Mouse (Mus musculus) thymus, postnatal 10 days (tissue): ENCODE results near the gene Zc3h18.

Experiments used
- DNase-seq, 2 experiments: peaks; one replicate each; pipeline ENCODE4 v3.0.0; 2021; ENCODE audit warnings: low spot score in 2 of 2

Gene Zc3h18

DNA sequence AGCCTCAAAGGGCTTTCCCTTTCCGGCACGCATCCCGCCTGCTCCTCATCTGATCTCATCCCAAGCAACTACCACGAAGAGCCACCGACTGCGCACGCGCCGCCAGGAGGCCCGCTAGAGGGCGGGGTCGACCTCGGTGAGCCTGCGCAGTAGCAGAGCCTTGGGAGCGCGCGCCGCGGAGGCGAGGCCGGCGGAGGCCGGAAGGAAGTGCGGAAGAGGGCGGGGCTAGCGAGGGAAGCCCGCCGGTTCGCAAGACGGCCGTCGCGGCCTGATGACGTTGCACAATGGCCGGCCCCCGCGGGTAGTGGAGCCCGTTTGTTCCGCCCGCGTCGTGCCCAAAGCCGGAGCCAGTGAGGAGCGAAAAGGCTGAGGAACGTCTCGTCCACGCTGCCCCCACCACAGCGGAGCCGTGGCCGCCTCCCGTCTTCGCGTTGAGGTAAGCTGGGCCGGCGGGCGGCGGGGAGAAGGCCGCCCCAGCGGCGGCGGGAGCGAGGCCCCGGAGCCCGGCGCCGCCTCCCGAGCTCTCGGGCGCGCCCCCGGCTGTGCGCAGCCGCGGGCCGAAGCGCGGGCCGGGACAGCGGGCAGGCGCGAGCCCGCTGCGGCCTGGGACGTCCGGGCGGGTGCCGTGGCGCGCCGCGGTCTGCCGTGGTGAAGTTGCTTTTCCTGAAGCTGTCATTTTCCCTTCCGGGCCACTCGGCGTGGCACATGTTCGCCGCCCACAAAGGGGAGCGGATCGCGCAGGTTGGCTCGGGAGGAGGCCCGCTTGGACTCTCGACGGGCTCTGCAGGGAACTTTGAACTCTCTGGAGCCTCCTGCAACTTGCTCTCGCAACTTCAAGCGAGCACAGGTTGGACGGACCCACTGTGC lies at the start of gene Zc3h18:
Gene Zc3h18, plus strand, starts transcription at position 245 of the 867 bp plus-strand sequence.
- DNase-seq: peak; percentile 98 to 100

DNA sequence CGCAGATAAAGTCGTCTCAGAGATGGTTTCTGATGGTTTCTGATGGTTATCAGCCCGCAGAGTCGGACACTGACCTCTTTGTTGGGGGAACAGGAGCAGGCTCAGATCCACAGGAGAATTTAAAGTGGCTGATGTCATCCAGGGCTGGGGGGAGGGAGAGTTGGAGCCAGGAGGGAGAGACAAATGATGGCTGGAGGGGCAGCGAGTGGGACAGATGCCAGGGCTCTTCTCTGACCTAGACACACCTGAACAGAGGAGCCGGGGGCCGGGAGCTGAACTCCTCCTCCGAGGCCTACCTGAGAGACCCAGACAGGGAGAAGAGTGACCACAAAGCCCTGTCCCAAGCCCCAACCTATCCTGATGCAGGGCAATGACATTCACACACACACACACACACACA lies 47.3 kb upstream of the Zc3h18 start:
- DNase-seq: no peak

DNA sequence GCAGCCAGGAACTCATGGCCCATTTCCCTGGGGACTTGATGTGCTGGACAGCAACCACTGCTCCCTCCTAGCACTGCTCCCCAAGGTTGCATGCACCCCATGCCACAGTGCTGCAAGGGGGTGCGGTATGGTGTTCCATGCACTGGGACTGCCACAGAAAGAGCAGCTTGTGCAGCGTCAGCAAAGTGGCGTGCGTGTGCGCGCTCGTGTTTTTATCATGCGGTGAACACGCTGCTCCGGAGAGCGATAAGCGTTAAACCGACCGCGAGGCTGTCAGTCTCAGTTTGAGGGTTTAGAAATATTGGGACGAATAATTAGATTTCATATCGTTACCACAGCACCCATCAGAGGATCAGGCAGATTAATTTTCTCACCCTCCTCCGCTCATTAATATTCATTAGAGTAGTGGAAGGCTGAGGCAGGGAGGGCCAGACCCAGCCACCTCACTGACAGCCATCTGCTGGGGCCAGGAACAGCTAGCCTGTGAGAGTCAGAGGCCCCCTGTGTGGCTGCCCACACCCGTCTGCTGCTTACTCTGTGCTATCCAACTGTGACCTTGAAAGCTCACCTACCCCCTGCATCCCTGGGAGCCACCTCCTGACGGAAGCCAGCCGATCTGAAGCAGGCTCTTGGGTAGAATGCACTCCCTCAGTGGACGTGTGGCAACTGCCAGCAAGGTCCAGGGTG lies 46.7 kb upstream of the Zc3h18 start:
- no peak for DNase-seq

DNA sequence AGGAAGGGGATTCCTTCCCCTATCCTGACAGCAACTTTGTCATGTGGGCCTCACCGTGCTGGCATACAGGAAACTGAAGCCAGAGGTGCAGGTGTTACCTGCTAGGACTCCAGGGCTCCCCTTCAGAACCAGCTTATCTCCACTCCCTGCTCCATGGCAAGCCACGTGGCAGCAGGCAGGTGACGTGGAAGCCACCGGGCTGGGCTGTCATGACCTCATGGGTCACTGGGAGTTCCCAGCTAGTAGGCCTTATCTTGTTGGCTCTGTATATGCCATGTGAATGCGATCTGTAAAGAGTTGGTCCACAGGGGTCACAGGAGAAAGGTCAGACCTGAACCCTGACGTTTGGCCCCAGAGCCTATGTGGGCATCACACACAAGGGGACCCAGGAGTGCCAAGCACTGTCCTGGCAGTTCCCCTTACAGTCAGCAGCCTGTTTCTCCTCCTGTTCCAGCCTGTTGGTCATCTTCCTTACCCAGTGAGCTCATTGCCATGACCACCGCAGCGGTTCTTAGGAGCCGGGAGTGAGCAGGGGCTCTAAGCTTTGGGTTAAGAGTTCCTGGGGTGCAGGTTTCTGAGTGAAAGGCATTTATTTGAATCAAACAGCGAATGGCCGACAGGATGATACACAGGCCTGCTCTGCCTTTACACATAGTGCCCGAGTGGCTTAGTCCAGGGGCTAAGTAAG lies 45.8 kb upstream of the Zc3h18 start:
- no peak for DNase-seq

DNA sequence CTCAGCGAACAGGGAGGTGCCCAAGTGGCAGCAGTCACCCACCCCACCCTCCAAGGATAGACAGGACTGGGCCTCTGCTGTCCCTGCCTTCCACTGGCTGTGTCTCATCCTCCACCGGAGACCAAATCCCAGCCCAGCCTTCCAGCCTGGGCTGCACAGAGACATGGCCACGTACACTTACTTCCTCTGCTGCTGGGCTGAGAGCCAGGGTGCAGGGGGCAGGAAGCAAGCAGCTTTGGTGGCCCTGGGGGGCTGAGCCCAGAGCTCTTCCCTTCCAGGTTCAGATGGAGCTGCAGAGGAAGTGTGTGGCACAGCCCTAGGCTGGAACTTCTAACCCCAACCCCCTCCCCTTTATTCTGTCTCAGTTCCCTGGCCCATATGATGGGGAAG lies 45.3 kb upstream of the Zc3h18 start:
- DNase-seq: no peak

DNA sequence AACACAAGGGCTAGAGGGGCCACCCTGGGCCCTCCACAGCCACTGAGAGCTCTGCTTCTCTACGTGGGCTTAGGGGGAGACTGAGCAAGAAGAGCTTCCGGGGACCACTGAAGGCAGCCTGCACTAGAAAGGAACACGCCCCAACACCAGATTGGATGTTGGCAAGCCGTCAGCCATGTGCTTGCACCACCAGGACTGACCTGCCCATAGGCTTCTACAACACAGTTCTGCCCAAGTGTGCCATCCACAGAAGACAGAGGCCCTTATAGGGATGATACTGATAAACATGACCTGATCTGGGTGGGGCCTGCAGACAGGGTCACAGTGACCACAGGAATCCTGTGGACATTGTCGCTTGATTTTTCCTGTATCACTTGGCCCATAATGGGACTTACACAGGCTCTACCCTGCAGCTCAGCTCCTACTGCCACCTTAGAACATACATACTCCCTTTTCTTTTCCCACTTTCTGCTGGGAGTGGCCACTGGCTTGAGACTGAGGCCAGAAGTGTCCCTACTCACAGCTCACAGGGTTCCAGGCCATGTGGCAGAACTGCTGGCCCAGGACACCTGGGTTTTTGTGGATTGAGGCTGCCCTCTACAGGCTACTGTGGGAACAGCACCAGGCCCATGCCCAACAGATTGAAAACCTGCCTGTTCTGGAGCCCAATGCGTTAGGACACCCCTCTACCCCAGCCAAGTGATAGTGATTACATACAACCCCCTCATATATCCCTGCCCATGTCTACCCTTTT lies 43.5 kb upstream of the Zc3h18 start:
- peak; percentile 69 to 83 for DNase-seq

DNA sequence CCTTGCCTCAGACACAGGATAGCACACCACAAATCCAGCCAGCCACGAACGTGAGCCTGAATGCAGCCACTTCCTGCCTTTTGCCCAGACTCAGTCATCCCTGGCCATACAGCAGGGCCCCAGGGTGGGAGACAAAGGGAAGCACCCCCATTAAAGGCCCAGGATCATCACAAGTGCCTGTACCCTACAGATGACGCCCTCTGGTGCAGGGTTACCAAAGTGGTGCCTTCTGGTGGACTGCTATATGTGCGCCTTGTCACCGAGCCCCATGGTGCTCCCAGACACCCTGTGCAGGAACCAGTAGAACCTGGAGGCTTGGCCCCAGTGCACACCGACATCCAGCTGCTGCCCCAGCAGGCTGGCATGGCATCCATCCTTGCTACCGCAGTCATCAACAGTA lies 42.9 kb upstream of the Zc3h18 start:
- DNase-seq: no peak

DNA sequence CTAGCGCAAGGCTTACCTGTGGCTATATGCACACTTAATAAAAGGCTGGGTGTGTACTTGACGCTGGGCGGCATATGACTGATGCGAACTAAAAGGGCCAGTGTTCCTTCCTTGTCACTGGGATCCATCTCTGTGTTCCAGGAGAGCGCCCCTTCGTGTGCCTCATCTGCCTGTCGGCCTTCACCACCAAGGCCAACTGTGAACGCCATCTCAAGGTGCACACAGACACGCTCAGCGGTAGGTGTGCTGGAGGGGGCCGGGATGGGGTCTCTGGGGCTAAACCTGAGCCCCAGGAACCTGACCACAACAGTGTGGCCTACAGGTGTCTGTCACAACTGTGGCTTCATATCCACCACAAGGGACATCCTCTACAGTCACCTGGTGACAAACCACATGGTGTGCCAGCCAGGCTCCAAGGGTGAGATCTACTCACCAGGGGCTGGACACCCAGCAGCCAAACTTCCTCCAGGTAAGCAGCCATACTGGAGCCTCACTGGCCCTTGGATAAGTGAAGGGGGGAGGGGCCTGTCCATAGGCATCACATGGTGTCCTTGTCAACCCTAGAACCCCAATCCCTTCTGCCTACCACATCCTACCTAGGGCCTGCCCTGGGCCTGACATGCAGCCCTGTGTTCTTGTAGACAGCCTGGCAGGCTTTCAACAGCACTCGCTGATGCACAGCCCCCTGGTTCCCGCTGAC lies 41.5 kb upstream of the Zc3h18 start:
- no peak for DNase-seq

DNA sequence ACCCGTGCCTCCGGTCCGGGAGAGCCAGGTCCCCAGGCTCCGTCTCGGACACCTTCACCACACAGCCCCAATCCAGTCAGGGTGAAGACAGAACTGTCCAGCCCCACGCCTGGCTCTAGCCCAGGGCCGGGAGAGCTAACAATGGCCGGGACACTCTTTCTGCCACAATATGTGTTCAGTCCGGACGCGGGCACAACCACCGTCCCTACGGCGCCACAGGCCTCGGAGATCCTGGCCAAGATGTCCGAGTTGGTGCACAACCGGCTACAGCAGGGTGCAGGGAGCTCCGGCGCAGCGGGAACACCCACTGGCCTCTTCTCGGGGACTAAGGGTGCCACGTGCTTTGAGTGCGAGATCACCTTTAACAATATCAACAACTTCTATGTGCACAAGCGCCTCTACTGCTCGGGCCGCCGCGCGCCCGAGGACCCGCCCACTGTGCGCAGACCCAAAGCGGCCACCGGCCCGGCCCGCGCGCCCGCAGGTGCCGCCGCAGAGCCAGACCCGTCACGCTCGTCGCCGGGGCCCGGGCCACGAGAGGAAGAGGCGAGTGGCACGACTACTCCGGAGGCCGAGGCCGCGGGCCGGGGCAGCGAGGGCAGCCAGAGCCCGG lies 40.7 kb upstream of the Zc3h18 start:
- no peak for DNase-seq

DNA sequence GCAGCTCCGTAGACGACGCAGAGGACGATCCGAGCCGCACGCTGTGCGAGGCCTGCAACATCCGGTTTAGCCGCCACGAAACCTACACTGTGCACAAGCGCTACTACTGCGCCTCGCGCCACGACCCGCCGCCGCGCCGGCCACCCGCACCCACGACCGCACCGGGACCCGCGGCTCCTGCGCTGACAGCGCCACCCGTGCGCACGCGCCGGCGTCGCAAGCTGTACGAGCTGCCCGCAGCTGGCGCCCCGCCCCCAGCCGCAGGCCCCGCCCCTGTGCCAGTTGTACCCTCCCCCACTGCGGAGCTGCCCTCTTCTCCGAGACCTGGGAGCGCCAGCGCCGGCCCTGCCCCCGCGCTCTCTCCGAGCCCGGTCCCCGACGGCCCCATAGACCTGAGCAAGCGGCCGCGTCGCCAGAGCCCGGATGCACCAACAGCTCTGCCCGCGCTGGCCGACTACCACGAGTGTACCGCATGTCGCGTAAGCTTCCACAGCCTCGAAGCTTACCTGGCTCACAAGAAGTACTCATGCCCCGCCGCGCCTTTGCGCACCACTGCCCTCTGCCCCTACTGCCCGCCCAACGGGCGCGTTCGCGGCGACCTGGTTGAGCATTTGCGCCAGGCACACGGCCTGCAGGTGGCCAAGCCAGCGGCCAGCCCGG lies 40.0 kb upstream of the Zc3h18 start:
- DNase-seq: no peak

DNA sequence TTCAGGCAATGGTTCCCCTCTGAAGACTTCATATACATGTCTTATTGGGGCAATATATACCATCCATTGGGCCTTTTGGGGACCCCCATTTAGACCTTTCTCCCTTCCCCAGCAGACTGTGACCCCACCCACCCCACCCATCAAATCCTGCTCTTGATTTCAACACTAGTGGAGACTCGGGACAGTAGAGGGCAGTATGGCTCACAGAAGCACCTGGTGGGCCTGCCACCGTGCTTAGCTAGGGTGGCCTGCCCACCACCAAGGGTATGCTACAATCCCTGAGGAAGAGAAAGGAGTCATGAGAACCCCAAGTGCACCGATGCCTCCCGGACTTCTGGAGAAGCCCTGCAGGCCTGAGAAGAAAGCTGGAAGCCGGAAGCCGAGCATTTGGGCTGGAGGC lies 37.6 kb upstream of the Zc3h18 start:
- DNase-seq: no peak

DNA sequence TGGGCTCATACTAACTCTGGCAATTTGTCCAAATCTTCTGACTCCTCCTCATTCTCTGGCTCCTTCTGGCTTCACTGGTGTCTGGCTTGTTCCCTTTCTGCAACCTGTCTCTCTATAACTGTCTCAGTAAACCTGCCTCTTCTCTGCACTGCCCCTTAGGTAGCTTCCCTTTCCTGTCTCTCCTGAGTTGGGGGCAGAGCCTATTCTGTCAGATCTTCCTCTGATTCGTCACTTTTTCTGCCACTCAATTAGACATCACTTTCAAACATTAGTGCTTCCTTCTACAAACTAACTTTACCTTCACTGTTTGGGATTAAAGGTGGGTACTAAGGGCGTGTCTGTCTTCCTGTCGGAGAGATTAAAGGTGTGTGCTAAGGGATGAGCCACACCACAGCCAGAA lies 35.6 kb upstream of the Zc3h18 start:
- DNase-seq: no peak

DNA sequence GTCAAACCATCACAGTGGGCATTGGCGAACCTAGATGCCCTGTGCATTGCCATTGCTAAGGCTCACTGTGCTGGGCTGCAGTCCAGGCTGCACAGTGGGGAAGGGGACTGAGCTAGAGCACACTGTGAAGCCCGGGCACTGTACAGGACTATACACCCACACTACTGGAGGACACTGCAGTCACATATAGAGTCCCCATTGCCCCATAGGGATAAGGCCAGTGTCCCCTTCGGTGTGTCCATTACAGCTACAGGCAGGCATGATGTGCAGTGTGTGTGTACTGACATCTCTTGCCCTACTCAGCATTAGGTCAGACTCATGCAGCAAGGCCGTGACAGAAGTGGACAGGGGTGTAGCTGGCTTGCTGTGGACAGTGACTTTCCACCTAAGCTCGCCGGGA lies 34.6 kb upstream of the Zc3h18 start:
- DNase-seq: no peak

DNA sequence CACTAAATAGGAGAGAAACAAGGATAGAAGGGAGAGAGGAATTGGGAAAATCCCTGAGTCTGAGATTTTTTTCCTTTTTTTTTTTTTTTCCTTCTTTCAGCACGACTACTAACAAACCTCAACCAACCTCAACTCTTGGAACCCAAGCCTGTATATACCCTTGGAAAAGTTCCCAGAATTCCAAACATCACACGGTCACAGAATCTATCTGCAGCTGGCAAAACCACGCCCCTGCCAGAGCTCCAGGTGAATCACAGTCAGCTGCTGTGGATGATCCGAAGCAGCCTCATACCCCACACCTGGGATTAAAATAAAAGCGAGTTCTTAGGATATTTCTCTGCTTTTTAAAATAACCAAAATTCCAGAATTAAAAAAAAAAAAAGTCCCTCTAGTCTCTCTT lies 34.0 kb upstream of the Zc3h18 start:
- no peak for DNase-seq

DNA sequence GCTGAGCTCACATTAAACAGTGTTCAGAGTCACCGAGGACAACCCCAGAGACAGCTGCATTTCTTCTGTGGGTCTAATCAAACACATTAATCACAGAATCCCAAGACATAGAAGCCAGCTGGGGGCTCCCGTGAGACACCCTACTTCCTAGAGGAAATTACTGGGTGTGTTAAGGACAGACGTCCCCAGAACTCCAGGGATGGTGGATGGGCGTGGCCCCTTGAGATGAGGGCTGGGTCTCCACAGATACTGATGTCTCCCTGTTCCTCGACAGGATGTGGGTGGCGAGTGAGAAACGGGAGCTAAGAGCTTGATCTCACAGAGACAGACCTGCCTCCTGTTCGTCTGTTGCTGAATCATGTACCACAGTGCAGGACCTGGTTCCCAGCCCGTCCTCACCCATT lies 33.6 kb upstream of the Zc3h18 start:
- peak; percentile 18 to 43 for DNase-seq

DNA sequence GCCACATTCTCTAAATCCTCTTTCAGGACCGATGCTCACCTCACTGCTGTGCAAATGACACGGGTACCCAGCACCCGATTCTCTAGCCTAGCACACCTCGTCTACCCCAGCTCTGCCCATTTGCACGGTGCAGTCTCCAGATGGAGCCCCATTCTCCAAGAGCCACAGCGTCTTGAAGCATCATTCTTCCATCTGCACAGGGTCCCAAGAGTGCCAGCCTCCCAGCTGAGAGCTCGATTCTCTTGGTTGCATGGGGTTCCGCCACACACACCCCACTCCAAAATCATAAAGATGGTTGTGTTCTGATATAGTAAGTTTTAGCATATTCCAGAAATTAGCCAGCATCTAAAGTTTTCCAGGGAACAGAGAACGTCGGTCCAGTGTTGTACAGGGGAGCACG lies 33.1 kb upstream of the Zc3h18 start:
- no peak for DNase-seq

DNA sequence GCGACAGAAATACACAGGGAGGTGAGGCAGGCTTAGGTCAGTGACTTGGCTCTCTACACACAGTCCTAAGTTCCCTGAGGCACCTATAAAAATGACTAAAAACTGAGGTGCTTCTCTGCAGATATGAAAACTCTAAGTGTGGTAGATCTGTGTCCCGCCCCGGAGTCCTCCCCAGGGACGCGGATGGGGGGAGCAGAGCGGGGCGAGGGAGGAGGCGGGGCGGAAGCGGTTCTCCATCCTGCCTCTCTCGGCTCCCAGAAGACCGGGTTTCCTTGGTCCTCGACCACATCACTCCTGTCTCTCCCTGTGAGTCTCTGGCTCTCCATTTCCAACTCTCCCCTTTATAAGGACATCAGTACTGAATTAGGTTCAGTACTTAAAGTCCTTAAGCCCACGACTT lies 32.7 kb upstream of the Zc3h18 start:
- peak; percentile 24 to 41 for DNase-seq

DNA sequence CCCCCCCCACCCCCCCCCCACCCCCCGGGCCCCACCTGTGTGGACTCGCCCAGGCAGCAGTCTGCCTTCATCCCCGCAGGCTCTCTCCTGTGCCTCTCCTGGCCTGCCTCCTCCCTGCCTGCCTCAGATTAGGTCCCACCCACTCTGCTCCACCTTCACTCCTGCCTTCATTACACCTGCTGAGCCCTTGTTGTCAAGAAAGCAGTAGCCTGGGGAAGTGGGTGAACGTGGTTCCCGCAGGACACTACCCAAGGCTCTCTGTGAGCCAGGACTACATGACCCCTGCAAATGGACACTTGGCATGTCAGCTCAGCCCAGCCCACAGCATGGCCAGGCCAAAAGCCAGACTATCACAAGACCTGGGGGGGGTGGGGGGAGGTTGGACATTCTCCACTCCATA lies 32.2 kb upstream of the Zc3h18 start:
- no peak for DNase-seq

DNA sequence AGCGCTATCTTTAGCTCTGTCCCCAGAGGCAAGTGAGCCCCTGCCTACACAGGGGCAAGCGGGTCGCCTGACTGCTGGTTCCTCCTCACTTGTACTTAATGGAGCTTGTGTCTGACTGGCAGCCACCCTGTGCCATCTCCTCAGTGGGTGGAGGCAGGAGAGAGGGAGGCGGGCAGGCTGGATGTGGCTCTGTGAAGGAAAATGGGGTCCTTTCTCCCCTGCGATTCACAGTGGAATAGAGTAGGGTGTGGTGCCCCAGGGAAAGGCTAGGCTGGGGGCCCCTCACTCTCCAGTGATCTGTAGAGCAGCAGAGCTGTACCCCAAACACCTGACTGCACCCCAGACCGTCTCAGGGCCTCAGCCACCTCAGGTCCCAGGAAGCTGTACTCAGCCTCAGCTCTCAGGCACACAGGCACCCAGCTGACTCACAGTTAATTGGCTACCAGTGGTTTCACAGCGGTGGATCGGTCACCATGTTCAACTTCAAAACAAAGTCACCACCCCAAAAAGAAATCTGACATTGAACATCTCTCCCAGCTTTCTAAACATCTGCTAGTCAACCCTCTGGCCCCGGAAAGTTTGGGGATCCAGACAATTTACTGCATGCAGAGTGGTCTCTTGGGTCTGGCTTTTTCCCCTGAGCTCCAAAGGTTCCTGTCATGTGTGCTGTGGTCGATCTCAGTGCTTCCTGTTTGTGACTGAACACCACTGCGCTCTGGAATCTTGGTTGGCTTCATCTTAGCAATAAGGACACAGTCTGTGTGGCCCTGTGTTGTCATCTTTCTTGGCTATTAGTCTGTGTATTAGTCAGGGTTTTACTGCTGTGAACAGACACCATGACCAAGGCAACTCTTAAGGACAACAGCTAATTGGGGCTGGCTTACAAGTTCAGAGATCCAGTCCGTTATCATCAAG lies 31.0 kb upstream of the Zc3h18 start:
- no peak for DNase-seq
